Mouse (Mus musculus) midbrain, embryonic 14.5 days (tissue): ENCODE data around the gene Cntn5. TPM values are rescaled to one million over a fixed set of nuclear protein-coding genes. Genes with fewer than 3 reads are reported as not detected.

ENCODE experiments used
- ATAC-seq: fragments of 200-750 bp; cut with Nextera tagmentation; 2 replicates; pipeline ENCODE4 v1.8.0; 2017; ENCODE audit warnings: moderate number of reproducible peaks, moderate library complexity; ENCODE audit not compliant: low FRiP score, low TSS enrichment
- DNase-seq: peaks from one replicate; pipeline ENCODE4 v3.0.0-alpha.2; 2015
- H3K27ac ChIP-seq: fragments of 300-500 bp; sonication (generic); replicated peaks from 2 replicates; pipeline ENCODE4 v1.5.1; 2014; ENCODE audit warnings: mild to moderate bottlenecking, low read depth, low read length, moderate library complexity
- H3K27me3 ChIP-seq: fragments of 300-500 bp; sonication (generic); 2 replicates; pipeline ENCODE4 v1.6.1; 2014; ENCODE audit warnings: low read length, control low read depth, mixed read lengths; ENCODE audit not compliant: control insufficient read depth, insufficient read depth
- H3K36me3 ChIP-seq: fragments of 300-500 bp; sonication (generic); 2 replicates; pipeline ENCODE4 v1.6.1; 2014; ENCODE audit warnings: low read length, control low read depth; ENCODE audit not compliant: control insufficient read depth, insufficient read depth
- H3K4me1 ChIP-seq: fragments of 300-500 bp; sonication (generic); 2 replicates; pipeline ENCODE4 v1.6.1; 2014; ENCODE audit warnings: mild to moderate bottlenecking, antibody characterized with exemption, low read length, control low read depth; ENCODE audit not compliant: control insufficient read depth, insufficient read depth
- H3K4me2 ChIP-seq: fragments of 300-500 bp; sonication (generic); 2 replicates; pipeline ENCODE4 v1.6.1; 2014; ENCODE audit warnings: mild to moderate bottlenecking, low read length, moderate library complexity
- H3K4me3 ChIP-seq: fragments of 300-500 bp; sonication (generic); replicated peaks from 2 replicates; pipeline ENCODE4 v1.5.1; 2014; ENCODE audit warnings: low read depth, low read length
- H3K9ac ChIP-seq: fragments of 300-500 bp; sonication (generic); replicated peaks from 2 replicates; pipeline ENCODE4 v1.6.1; 2014; ENCODE audit warnings: mild to moderate bottlenecking, low read length, moderate library complexity
- H3K9me3 ChIP-seq: fragments of 300-500 bp; sonication (generic); 2 replicates; pipeline ENCODE4 v1.6.1; 2016; ENCODE audit warnings: low read length, control low read depth, mixed read lengths; ENCODE audit not compliant: control insufficient read depth
- WGBS: fragments of 180-500 bp; shearing (Covaris S2); extraction: QIAGEN DNeasy Blood & Tissue Kit; methylation state at CpG from one replicate; pipeline ENCODE4 v1.1.7; 2014; 5-methylcytosine and 5-hydroxymethylcytosine counted together
- polyA plus RNA-seq: library from polyadenylated mRNA; unstranded; fragments of >200 nt; fragmentation: Nextera tagmentation; extraction: Ambion mirVana; gene quantifications from 2 replicates; pipeline ENCODE4 v1.2.1, GENCODE M21; 2014

Gene Cntn5
- polyA plus RNA-seq, 1 experiment from 2014 or later: 13.1 TPM

DNA sequence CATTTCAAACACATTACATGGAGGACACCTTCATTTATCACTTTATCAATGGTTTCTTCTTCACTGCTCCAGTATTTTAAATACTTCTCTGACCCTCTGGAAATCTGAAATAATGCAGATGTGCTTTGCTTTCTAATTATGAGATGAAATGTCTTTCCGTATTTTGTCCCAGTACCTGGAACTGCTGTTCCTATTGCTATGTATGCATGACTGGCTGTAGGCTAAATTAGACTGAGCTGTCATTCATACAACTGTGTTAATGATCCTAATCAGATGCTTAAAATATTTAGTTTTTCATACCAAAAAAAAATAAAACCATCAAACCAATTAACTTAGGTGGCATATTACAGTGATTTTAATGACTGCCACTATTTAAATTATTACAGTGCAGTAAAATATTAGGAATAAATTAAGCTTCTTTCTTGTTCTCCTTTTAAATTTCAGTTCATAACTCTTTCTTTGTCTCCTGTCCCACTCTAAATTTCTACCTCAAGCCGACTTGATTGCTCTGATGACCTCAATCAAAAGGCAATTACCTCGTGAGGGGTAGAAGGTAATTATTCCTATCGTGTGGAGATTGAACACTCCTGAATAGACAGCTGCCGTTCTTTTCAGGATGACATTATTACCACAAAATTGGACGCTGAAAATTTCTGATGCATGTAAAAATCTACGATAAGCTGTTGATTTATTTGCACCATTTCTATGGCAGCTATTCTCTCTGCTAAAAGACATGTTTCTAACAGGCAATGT is 378.5 kb downstream of the Cntn5 start:
- Histone ChIP-seq H3K4me1 (no peaks in the 10 kb centered on the region), H3K4me3 (no peak overlapping the region), H3K9me3 (no peaks in the 10 kb centered on the region), H3K27ac (no peak overlapping the region), H3K4me2 (no peak overlapping the region), H3K9ac (no peak overlapping the region), H3K27me3 (no peaks in the 10 kb centered on the region), H3K36me3 (no peaks in the 10 kb centered on the region)
- peak; percentile 17 for DNase-seq
- ATAC-seq: no peak
- 53% methylated on average over 7 of the region's 7 CpGs for WGBS

DNA sequence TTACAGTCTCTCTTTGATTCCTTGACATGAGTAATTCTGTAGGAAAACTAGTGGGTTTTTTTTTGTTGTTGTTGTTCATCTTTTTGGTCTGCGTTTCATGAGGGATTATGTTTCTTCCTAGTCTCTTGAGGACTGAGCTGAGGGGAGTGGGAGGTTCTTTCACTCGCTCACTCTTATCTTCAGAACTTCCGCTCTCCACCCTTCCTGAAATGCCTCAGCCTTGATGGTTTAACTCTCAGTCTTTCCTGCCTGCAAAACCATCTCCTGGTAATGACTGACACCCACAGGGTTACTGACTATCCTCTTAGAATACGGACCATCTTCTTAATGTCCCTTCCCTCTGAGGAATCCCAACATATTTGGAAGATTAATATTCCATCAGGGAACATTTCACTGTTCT is 382.0 kb downstream of the Cntn5 start:
- no peak for ATAC-seq
- no peak overlapping the region for H3K27ac ChIP-seq
- no peaks in the 10 kb centered on the region for H3K27me3 ChIP-seq
- H3K4me1 ChIP-seq: no peaks in the 10 kb centered on the region
- DNase-seq: no peak
- no peaks in the 10 kb centered on the region for H3K36me3 ChIP-seq
- H3K9me3 ChIP-seq: no peaks in the 10 kb centered on the region
- H3K4me2 ChIP-seq: no peak overlapping the region
- H3K4me3 ChIP-seq: no peak overlapping the region
- H3K9ac ChIP-seq: no peak overlapping the region
- 91% methylated on average over 4 of the region's 4 CpGs for WGBS

DNA sequence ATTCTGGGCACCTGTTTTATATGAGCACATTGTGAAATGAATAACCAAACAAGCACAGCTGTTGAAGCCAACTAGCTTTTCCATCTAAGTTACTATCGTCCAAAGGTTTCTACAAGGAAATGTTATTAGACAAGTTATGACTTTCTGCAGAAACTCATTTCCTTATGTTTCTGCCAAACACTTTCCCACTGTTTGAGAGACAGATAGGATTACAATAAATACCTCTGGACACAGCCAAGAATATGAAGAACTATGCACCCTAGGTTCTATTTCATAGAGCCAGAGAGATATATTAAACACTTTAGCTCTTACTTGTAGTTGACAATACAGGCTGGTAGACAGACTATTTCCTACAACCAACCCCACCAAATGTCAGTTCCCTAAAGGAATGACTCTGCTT is 383.5 kb downstream of the Cntn5 start:
- Histone ChIP-seq H3K27ac (no peak overlapping the region), H3K9ac (no peak overlapping the region), H3K27me3 (no peaks in the 10 kb centered on the region), H3K4me3 (no peak overlapping the region), H3K4me1 (no peaks in the 10 kb centered on the region), H3K4me2 (no peak overlapping the region), H3K9me3 (no peaks in the 10 kb centered on the region), H3K36me3 (no peaks in the 10 kb centered on the region)
- no peak for DNase-seq
- 87% methylated on average over 1 of the region's 1 CpGs for WGBS
- ATAC-seq: no peak

DNA sequence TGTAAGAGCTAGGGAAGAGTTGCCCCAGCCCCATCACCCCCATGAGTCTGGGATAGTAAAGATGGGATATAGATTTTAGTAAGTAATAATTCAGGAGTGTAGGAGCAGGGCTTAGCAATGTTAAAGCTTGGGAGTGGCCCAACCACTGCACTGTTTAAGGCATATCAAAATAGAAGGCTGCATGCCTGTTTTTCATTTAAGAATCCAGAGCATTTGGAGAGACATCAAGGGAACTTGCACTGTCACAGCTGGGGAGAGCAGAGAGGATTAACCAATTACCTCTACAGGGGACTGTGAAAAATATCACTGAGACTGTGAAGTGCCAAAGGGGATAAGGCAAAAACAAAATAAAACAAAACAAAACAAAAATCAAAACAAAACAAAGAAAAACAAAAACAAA is 412.3 kb downstream of the Cntn5 start:
- no peak overlapping the region for H3K27ac ChIP-seq
- no peaks in the 10 kb centered on the region for H3K9me3 ChIP-seq
- H3K27me3 ChIP-seq: no peaks in the 10 kb centered on the region
- H3K36me3 ChIP-seq: no peaks in the 10 kb centered on the region
- H3K4me2 ChIP-seq: no peak overlapping the region
- H3K4me1 ChIP-seq: no peaks in the 10 kb centered on the region
- ATAC-seq (no peak), DNase-seq (no peak)
- no peak overlapping the region for H3K4me3 ChIP-seq
- no peak overlapping the region for H3K9ac ChIP-seq

DNA sequence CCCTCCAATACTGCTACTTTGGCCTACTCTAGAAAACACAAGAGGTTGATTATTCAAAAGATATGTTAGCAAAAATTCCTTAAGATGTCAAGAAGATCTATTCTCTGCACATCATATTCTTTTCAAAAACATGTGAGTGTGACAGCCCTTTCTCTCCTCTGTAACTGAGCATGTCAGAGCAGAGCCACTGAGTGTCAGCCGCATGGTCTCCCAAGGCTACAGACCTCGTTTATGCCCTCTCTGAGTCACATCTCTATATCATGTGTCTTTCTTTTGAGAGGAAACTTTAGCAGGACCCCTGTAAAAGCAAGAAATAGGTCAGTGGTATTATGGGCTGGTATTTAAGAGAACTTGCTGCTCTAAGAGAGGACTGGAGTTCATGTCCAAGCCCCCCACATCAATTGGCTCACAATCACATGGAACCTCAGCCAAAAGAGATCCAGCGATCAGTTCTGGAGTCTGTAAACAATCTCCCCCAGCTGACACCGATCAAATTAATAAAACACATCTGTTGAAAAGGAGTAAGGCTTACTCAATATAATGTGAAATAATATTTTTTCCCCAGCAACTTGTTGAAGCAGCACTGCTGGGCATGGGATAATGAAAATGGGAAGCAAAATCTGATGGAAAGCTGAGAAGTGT is 433.0 kb downstream of the Cntn5 start:
- Histone ChIP-seq H3K9ac (no peak overlapping the region), H3K4me2 (no peak overlapping the region), H3K4me1 (no peaks in the 10 kb centered on the region), H3K27me3 (no peaks in the 10 kb centered on the region), H3K27ac (no peak overlapping the region), H3K9me3 (no peaks in the 10 kb centered on the region), H3K4me3 (no peak overlapping the region), H3K36me3 (no peaks in the 10 kb centered on the region)
- DNase-seq (no peak), ATAC-seq (no peak)
- WGBS: 79% methylated on average over 4 of the region's 4 CpGs

DNA sequence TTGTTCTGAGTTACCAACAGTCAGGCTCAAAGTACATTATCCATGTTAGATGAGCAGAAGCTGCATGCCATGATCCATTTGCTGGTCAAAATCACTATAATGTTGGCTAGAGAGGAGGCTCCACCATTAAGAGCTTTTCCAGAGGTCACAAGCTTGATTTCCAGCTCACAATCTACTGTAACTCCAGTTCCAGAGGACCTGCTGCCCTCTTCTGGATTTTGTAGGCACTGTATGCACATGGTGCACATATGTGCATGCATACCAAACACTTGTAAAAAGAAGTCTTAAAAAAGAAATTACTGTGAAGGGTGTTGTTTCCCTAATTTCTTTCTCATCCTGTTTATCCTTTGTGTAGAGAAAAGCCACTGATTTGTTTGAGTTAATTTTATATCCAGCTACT is 439.8 kb downstream of the Cntn5 start:
- H3K4me3 ChIP-seq: no peak overlapping the region
- DNase-seq: no peak

DNA sequence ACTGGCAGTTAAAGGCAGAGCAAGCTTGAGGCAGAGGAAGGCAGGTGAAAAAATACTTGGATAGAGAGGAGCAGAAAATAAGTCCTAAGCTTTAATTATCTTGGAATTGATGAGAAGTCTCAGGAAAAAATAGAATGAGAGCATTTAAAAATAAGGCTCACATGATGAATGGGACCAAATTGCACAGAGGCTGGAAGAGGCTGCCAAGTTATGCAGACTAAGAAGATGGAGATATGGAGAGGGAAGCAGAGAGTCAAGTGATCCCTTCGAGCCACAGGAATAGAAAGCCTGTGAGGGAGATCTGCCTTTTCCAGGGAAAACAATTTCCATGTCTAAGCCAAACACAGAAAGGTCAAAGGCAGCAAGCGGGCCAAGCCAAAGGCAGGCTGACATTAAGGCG is 446.7 kb downstream of the Cntn5 start:
- no peaks in the 10 kb centered on the region for H3K9me3 ChIP-seq
- H3K9ac ChIP-seq: no peak overlapping the region
- H3K4me1 ChIP-seq: no peaks in the 10 kb centered on the region
- no peaks in the 10 kb centered on the region for H3K36me3 ChIP-seq
- H3K27me3 ChIP-seq: no peaks in the 10 kb centered on the region
- H3K27ac ChIP-seq: no peak overlapping the region
- ATAC-seq (no peak), DNase-seq (no peak)
- H3K4me2 ChIP-seq: no peak overlapping the region
- no peak overlapping the region for H3K4me3 ChIP-seq
- 29% methylated on average over 3 of the region's 3 CpGs for WGBS

More for the DNA sequence above, 439.8 kb downstream of the Cntn5 start:
- H3K36me3 ChIP-seq: no peaks in the 10 kb centered on the region
- no peak overlapping the region for H3K9ac ChIP-seq
- no peak overlapping the region for H3K4me2 ChIP-seq
- no peak for ATAC-seq
- H3K27me3 ChIP-seq: no peaks in the 10 kb centered on the region
- no peaks in the 10 kb centered on the region for H3K4me1 ChIP-seq
- H3K9me3 ChIP-seq: no peaks in the 10 kb centered on the region
- H3K27ac ChIP-seq: no peak overlapping the region

DNA sequence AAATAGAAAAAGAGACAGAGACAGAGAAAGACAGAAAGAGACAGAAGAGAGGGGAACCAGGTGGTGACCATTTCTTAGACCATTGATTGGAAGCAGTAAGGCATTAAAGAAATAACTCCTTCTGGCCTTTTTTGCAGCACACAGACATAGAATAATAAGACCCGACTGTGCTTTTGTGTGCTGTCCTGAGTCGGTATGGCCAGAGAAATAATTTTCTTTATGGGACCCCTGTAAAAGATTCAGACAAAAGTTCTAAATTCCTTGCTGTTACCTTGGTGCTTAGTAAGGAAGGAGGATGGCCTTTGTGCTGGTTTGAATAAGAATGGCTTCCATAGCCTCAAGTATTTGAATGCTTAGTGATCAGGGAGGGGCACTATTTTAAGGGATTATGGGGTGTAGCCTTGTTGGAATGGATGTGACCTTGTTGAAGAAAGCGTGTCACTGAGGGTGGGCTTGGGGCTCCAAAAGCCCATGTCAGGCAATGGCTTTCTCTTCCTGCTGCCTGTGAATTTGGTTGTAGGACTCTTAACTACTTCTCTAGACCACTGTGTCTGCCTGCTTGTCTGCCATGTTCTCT is 455.5 kb downstream of the Cntn5 start:
- H3K27me3 ChIP-seq: no peaks in the 10 kb centered on the region
- 5% methylated on average over 3 of the region's 3 CpGs for WGBS
- no peak for DNase-seq
- no peak overlapping the region for H3K27ac ChIP-seq
- H3K9me3 ChIP-seq: no peaks in the 10 kb centered on the region
- H3K4me2 ChIP-seq: no peak overlapping the region
- H3K4me3 ChIP-seq: no peak overlapping the region
- H3K9ac ChIP-seq: no peak overlapping the region
- no peaks in the 10 kb centered on the region for H3K36me3 ChIP-seq
- H3K4me1 ChIP-seq: 0 out of 2 replicates have a peak, but pooled peaks cover 3% of the 10 kb centered on the region
- no peak for ATAC-seq
